Mouse (Mus musculus) intestine, embryonic 16.5 days (tissue): ENCODE data around the gene Sarm1. TPM values are rescaled to one million over a fixed set of nuclear protein-coding genes. Genes with fewer than 3 reads are reported as not detected.

Source experiments
- ATAC-seq: fragments of 200-750 bp; cut with Nextera tagmentation; 2 replicates; pipeline ENCODE4 v1.8.0; 2017; ENCODE audit warnings: moderate TSS enrichment, moderate library complexity
- H3K27ac ChIP-seq: fragments of 300-500 bp; sonication (generic); 2 replicates; pipeline ENCODE4 v1.5.1; 2014; ENCODE audit warnings: mild to moderate bottlenecking, low read length
- H3K27me3 ChIP-seq: fragments of 300-500 bp; sonication (generic); replicated peaks from 2 replicates; pipeline ENCODE4 v1.6.1; 2014; ENCODE audit warnings: low read length, control low read depth, mixed read lengths; ENCODE audit not compliant: control insufficient read depth, insufficient read depth
- H3K36me3 ChIP-seq: fragments of 300-500 bp; sonication (generic); 2 replicates; pipeline ENCODE4 v1.6.1; 2014; ENCODE audit warnings: low read length, control low read depth; ENCODE audit not compliant: control insufficient read depth, insufficient read depth
- H3K4me1 ChIP-seq: fragments of 300-500 bp; sonication (generic); 2 replicates; pipeline ENCODE4 v1.6.1; 2014; ENCODE audit warnings: low read length, control low read depth, mixed read lengths; ENCODE audit not compliant: control insufficient read depth, insufficient read depth
- H3K4me2 ChIP-seq: fragments of 300-500 bp; sonication (generic); 2 replicates; pipeline ENCODE4 v1.6.1; 2014; ENCODE audit warnings: low read depth, low read length, control low read depth
- H3K4me3 ChIP-seq: fragments of 300-500 bp; sonication (generic); 2 replicates; pipeline ENCODE4 v1.5.1; 2014; ENCODE audit warnings: mild to moderate bottlenecking, low read length
- H3K9ac ChIP-seq: fragments of 300-500 bp; sonication (generic); 2 replicates; pipeline ENCODE4 v1.6.1; 2014; ENCODE audit warnings: low read depth, low read length
- H3K9me3 ChIP-seq: fragments of 300-500 bp; sonication (generic); 2 replicates; pipeline ENCODE4 v1.6.1; 2016; ENCODE audit warnings: low read length, control low read depth; ENCODE audit not compliant: control insufficient read depth
- WGBS: fragments of 180-500 bp; shearing (Covaris S2); extraction: QIAGEN DNeasy Blood & Tissue Kit; methylation state at CpG from one replicate; pipeline ENCODE4 v1.1.7; 2014; 5-methylcytosine and 5-hydroxymethylcytosine counted together
- polyA plus RNA-seq: library from polyadenylated mRNA; unstranded; fragments of >200 nt; fragmentation: Nextera tagmentation; extraction: Ambion mirVana; gene quantifications from 2 replicates; pipeline ENCODE4 v1.2.1, GENCODE M21; 2015

The Sarm1 gene
- polyA plus RNA-seq, 1 experiment from 2014 or later = 1.6 TPM

DNA sequence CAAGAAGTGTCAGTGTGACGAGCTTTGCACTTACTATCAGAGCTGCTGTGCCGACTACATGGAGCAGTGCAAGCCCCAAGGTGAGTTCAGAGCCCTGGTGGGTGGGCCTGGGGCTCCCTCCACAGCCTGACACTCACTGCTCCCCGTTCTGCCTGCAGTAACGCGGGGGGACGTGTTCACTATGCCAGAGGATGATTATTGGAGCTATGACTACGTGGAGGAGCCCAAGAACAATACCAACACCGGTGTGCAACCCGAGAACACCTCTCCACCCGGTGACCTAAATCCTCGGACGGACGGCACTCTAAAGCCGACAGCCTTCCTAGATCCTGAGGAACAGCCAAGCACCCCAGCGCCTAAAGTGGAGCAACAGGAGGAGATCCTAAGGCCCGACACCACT is 2.0 kb upstream of the Sarm1 start:
- no peak overlapping the region for H3K9ac ChIP-seq
- no peaks in the 10 kb centered on the region for H3K36me3 ChIP-seq
- H3K27ac ChIP-seq = no peak overlapping the region
- peaks cover 26% of the 10 kb centered on the region for H3K27me3 ChIP-seq
- 51% methylated on average over 16 of the region's 16 CpGs for WGBS
- H3K4me3 ChIP-seq = no peak overlapping the region
- peaks cover 8% of the 10 kb centered on the region for H3K4me1 ChIP-seq
- ATAC-seq = no peak
- no peaks in the 10 kb centered on the region for H3K9me3 ChIP-seq
- no peak overlapping the region for H3K4me2 ChIP-seq

DNA sequence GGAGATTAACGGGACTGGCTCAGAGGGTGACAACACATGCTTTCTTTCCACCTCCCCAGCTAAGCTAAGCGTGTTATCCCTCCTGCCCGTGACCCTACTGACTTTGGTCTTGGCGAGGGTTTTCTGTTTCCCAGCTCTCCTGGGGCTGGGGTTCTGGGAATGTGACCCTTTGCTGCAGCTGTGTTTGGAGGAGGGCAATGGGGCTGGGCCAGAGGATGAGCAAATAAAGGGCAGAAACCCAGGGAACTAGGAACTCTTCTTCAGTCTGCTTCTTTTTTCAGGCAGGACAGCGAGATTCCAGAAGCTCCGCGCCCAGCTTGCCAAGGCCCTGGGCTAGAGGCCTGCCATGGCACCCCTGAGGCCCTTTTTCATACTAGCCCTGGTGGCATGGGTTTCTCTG is 1.4 kb upstream of the Sarm1 start, which contains the start of gene Vtn:
Vtn (plus strand) TSS at position 88 of the 400 bp plus-strand sequence.
- peak within 1 kb of the TSS; percentile 96 for H3K4me2 ChIP-seq
- WGBS = 56% methylated on average over 7 of the region's 7 CpGs
- ATAC-seq = no peak
- H3K27ac ChIP-seq = no peak within 1 kb of the TSS
- H3K27me3 ChIP-seq = peaks cover 26% of the 10 kb centered on the region
- H3K9me3 ChIP-seq = no peaks in the 10 kb centered on the region
- H3K4me3 ChIP-seq = peak within 1 kb of the TSS; percentile 56
- H3K4me1 ChIP-seq = peaks cover 8% of the 10 kb centered on the region
- H3K36me3 ChIP-seq = no peaks in the 10 kb centered on the region
- no peak within 1 kb of the TSS for H3K9ac ChIP-seq

DNA sequence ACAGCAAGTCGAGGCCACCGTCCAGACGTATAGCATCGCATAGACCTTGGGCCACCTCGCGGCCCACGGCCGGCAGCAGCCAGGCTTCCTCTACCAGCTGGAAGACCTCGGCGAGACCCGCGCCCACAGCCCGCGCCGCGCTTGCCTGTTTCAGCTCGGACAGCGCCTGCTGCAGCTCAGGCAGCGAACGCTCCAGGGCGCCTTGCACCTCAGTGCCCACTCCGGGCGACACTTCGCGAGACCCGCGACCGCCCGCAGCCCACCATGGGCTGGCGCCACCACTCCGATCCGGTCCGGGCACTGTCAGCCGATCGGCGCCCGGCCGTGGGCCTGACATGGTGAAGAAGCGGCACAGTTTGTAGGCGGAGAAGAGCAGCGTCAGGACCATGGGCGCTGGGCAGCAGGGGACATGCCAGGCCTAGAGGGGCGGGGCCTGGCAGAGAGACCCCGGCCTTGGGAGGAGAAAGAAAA is 448 bp downstream of the Sarm1 start:
- Histone ChIP-seq H3K9ac (peak overlapping the region; percentile 57), H3K36me3 (no peaks in the 10 kb centered on the region), H3K4me1 (peaks cover 8% of the 10 kb centered on the region), H3K9me3 (no peaks in the 10 kb centered on the region), H3K27ac (no peak overlapping the region), H3K4me2 (peak overlapping the region; percentile 96), H3K4me3 (peak overlapping the region; percentile 56), H3K27me3 (peaks cover 26% of the 10 kb centered on the region)
- peak; percentile 51 for ATAC-seq
- under 1% methylated on average over 44 of the region's 44 CpGs for WGBS

DNA sequence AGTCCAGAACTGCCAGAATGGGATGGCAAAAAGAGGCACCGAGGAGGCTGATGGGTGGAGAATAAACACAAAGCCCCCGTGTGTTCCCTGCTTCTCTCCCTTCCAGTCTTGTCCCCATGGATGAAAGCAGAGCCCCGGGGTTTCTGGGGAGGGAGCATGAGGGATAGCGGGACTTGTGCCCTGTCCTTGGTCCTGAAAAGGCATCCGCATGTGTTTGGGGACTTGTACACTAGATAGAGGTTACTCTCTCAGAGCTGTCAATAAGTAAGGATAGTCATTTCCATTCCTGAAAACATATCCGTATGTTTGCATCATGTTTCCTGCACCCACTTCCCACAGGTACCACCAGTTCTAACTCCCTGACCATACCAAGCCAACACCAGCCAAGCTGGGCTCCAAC is 1.6 kb downstream of the Sarm1 start:
- 3% methylated on average over 6 of the region's 6 CpGs for WGBS
- H3K4me3 ChIP-seq = no peak overlapping the region

DNA sequence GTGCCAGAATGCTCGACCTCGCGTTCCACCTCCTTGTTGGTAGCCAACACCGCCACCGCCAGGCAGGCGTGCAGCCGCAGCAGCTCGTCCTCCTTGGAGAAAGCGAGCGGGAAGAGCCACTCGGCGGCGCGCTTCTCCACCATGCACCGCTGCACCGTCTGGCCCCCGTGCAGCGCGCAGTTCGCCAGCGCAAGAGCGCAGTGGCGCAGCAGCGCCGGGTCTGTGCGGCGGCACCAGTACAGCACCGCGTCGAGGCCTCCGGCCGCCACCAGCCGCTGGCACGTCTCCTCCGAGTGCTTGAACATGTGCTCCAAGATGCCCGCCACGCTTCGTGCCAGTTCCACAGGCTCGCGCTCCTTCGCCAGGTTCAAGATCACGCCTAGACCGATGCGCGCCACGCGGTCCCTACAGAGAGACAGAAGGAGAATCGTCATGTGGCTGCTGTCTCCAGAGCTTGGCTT is 6.7 kb downstream of the Sarm1 start:
- Histone ChIP-seq H3K9ac (no peak overlapping the region), H3K4me2 (peak overlapping the region; percentile 44), H3K27ac (no peak overlapping the region), H3K9me3 (no peaks in the 10 kb centered on the region), H3K36me3 (no peaks in the 10 kb centered on the region), H3K27me3 (peaks cover 59% of the 10 kb centered on the region), H3K4me3 (peak overlapping the region; percentile 27), H3K4me1 (peaks cover 2% of the 10 kb centered on the region; the same call in 1 of the 2 replicates)
- ATAC-seq = peak; percentile 56
- 8% methylated on average over 48 of the region's 48 CpGs for WGBS

More for the DNA sequence above, 1.6 kb downstream of the Sarm1 start:
- Histone ChIP-seq H3K27me3 (peaks cover 35% of the 10 kb centered on the region), H3K9me3 (no peaks in the 10 kb centered on the region), H3K9ac (no peak overlapping the region), H3K36me3 (no peaks in the 10 kb centered on the region), H3K27ac (no peak overlapping the region), H3K4me1 (peaks cover 8% of the 10 kb centered on the region), H3K4me2 (no peak overlapping the region)
- no peak for ATAC-seq

DNA sequence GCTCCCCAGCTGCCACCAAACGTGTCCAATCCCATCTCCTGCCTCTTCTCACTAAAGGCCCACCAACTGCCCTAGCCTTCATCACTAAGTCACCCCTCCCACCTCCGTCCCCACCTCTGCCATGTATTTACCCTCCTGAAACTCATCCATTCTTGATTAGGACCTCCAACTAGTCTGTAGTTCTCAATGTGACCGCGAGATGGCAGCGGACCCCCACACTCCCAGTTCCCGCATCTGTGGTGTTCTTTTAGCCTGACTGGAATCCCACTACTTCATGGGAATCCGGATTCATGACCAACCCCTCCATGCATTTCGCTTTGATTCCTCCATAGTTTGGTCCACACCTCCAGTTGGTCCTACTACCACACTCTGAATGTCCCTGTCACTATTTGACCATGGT is 9.4 kb downstream of the Sarm1 start:
- Histone ChIP-seq H3K36me3 (no peaks in the 10 kb centered on the region), H3K4me1 (peaks cover 2% of the 10 kb centered on the region; the same call in 1 of the 2 replicates), H3K9me3 (no peaks in the 10 kb centered on the region), H3K27ac (no peak overlapping the region), H3K9ac (no peak overlapping the region), H3K27me3 (peaks cover 54% of the 10 kb centered on the region), H3K4me3 (no peak overlapping the region), H3K4me2 (no peak overlapping the region)
- 3% methylated on average over 8 of the region's 8 CpGs for WGBS
- no peak for ATAC-seq

DNA sequence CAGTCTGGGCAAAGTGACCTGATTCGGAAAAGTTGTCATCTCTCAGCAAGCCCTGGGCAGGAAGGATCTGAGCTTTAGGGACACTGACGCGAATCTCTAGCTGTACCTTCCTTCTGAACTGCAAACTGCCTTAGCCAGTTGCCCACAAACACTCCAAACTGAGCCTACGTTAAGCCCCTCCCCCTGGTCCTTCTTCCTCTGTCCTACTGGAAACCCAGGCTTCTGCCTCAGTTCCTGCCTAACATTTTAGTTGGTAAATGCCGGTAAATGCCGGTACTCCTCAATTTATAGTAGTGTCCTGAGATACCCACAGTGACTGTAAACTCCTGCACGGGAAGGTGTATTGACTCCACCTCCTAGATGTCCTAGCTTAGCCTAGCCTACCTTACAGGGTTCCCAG is 13.9 kb downstream of the Sarm1 start:
- Histone ChIP-seq H3K4me1 (no peaks in the 10 kb centered on the region), H3K27me3 (peaks cover 31% of the 10 kb centered on the region), H3K4me2 (no peak overlapping the region), H3K27ac (no peak overlapping the region), H3K4me3 (no peak overlapping the region), H3K36me3 (no peaks in the 10 kb centered on the region), H3K9me3 (no peaks in the 10 kb centered on the region), H3K9ac (no peak overlapping the region)
- ATAC-seq = no peak
- 52% methylated on average over 7 of the region's 7 CpGs for whole genome bisulfite sequencing

DNA sequence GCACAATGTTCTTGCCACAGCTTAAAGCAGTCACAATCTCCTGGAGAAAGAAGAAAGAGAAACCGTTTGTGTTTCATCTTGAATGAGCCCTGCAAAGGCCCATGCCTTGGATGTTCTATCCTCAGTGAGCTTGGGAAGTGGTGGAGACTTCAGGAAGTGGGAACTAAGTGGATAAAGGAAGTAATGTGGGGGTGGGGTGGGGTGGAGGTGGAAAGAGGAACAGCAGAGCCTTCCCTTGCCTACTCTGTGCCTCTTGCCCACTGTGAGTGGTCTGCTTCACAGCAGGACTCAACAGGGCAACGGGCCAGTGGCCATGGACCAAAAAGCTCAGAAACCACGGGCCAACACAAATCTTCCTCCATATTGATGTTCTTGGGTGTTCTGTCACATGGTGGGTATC is 22.3 kb downstream of the Sarm1 start:
- Histone ChIP-seq H3K36me3 (no peaks in the 10 kb centered on the region), H3K9ac (no peak overlapping the region), H3K4me1 (no peaks in the 10 kb centered on the region), H3K4me3 (no peak overlapping the region), H3K27ac (no peak overlapping the region), H3K4me2 (no peak overlapping the region), H3K27me3 (no peaks in the 10 kb centered on the region), H3K9me3 (no peaks in the 10 kb centered on the region)
- no peak for ATAC-seq
- WGBS = 76% methylated on average over 3 of the region's 3 CpGs

DNA sequence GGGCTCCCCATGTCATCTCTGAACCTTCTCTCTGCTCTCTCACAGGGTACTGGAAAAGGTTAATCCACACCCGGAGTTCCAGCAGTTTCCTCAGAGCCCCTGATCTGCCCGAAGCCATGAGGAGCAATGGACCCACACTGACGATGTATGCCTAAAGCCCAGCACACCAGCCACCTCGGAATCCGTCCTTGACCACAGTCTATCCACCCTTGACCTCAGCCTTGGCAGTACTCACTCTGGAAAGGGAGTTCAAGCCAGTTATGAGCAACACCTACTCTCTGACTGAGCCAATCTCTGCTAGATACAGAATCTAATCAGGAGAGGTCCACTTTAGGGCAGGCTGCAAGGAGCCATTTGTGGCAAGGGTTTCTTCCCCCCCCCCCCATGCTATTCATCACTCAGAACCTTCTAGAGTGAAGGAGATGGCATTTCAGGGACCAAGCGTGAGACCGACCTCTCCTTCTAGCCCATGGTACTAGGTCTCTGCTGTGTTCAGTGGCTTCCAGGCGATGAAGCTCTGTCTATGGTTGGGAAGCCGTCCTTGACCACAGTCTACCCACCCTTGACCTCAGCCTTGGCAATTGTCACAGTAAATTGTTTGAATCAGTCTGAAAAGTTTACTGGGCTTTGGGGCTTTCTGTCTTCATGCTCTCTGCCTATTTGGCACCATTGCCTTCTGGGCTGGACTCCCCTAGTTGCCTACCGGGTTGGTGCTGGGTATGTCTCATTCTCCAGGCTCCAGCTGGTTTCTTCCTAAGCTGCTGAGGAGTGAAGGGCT is 26.0 kb downstream of the Sarm1 start:
- H3K4me2 ChIP-seq = no peak overlapping the region
- H3K9ac ChIP-seq = no peak overlapping the region
- no peaks in the 10 kb centered on the region for H3K36me3 ChIP-seq
- ATAC-seq = no peak
- no peak overlapping the region for H3K27ac ChIP-seq
- H3K27me3 ChIP-seq = no peaks in the 10 kb centered on the region
- H3K4me1 ChIP-seq = peaks cover 1% of the 10 kb centered on the region
- H3K4me3 ChIP-seq = no peak overlapping the region
- WGBS = 91% methylated on average over 10 of the region's 10 CpGs
- H3K9me3 ChIP-seq = no peaks in the 10 kb centered on the region
